Mouse (Mus musculus) neural tube, embryonic 15.5 days (tissue): ENCODE measurements around the gene Orm3. TPM values are rescaled to one million over a fixed set of nuclear protein-coding genes. Genes with fewer than 3 reads are reported as not detected.
"Not testable (repeated sequence)": the region's sequence is repeated elsewhere in the genome, so short reads cannot be mapped to it uniquely, and the experiment has no call there.

Experiments used
- ATAC-seq: fragments of 200-750 bp; cut with Nextera tagmentation; 2 replicates; pipeline ENCODE4 v1.8.0; 2017; ENCODE audit warnings: mild to moderate bottlenecking, moderate TSS enrichment, moderate library complexity; ENCODE audit not compliant: low FRiP score
- H3K27ac ChIP-seq: fragments of 300-500 bp; sonication (generic); replicated peaks from 2 replicates; pipeline ENCODE4 v1.5.1; 2015; ENCODE audit warnings: mild to moderate bottlenecking, inconsistent platforms
- H3K27me3 ChIP-seq: fragments of 300-500 bp; sonication (generic); replicated peaks from 2 replicates; pipeline ENCODE4 v1.6.1; 2015; ENCODE audit warnings: inconsistent platforms
- H3K36me3 ChIP-seq: fragments of 300-500 bp; sonication (generic); 2 replicates; pipeline ENCODE4 v1.6.1; 2015; ENCODE audit warnings: inconsistent platforms
- H3K4me1 ChIP-seq: fragments of 300-500 bp; sonication (generic); 2 replicates; pipeline ENCODE4 v1.6.1; 2015; ENCODE audit warnings: inconsistent platforms
- H3K4me2 ChIP-seq: fragments of 300-500 bp; sonication (generic); 2 replicates; pipeline ENCODE4 v1.6.1; 2015; ENCODE audit warnings: inconsistent platforms, mild to moderate bottlenecking, moderate library complexity
- H3K4me3 ChIP-seq: fragments of 300-500 bp; sonication (generic); replicated peaks from 2 replicates; pipeline ENCODE4 v1.5.1; 2015; ENCODE audit warnings: mild to moderate bottlenecking, inconsistent platforms
- H3K9ac ChIP-seq: fragments of 300-500 bp; sonication (generic); replicated peaks from 2 replicates; pipeline ENCODE4 v1.6.1; 2015; ENCODE audit warnings: mild to moderate bottlenecking, inconsistent platforms
- H3K9me3 ChIP-seq: fragments of 300-500 bp; sonication (generic); replicated peaks from 2 replicates; pipeline ENCODE4 v1.6.1; 2016; ENCODE audit warnings: inconsistent platforms
- WGBS: fragments of 180-500 bp; shearing (Covaris S2); methylation state at CpG from one replicate; pipeline ENCODE4 v1.1.7; 2015; ENCODE audit warnings: mixed read lengths; 5-methylcytosine and 5-hydroxymethylcytosine counted together
- polyA plus RNA-seq: library from polyadenylated mRNA; unstranded; fragments of >200 nt; fragmentation: Nextera tagmentation; extraction: Ambion mirVana; gene quantifications from 2 replicates; pipeline ENCODE4 v1.2.1, GENCODE M21; 2015

Gene Orm3
- not detected in 2 replicates for polyA plus RNA-seq

- 82% methylated on average over 4 of the region's 4 CpGs for WGBS
- ATAC-seq = no peak
- no peak within 1 kb of the TSS for H3K4me2 ChIP-seq
These were observed at the start of gene Orm3 for GRCm38 (mm10) chr4:63355877-63356665. Gene Orm3 (plus strand): TSS chr4:63356162.

GRCm38 (mm10) chr4:63307175-63308062, 48.5 kb upstream of the Orm3 start:
- Histone ChIP-seq H3K4me2 (no peak overlapping the region), H3K27ac (no peak overlapping the region), H3K9me3 (no peaks in the 10 kb centered on the region), H3K36me3 (no peaks in the 10 kb centered on the region), H3K4me3 (no peak overlapping the region), H3K27me3 (no peaks in the 10 kb centered on the region), H3K4me1 (peaks cover 7% of the 10 kb centered on the region; the same call in 1 of the 2 replicates), H3K9ac (no peak overlapping the region)
- WGBS = 36% methylated on average over 21 of the region's 21 CpGs
- ATAC-seq = peak; percentile 68

More at GRCm38 (mm10) chr4:63355877-63356665, at the start of gene Orm3:
- H3K9me3 ChIP-seq = no peaks in the 10 kb centered on the region
- H3K27me3 ChIP-seq = no peaks in the 10 kb centered on the region
- H3K4me3 ChIP-seq = no peak within 1 kb of the TSS
- H3K4me1 ChIP-seq = no peaks in the 10 kb centered on the region
- H3K9ac ChIP-seq = no peak within 1 kb of the TSS
- no peak within 1 kb of the TSS for H3K27ac ChIP-seq
- H3K36me3 ChIP-seq = no peaks in the 10 kb centered on the region

- Histone ChIP-seq H3K27ac (no peak overlapping the region), H3K9me3 (no peaks in the 10 kb centered on the region), H3K4me3 (no peak overlapping the region), H3K4me2 (no peak overlapping the region), H3K4me1 (peaks cover 4% of the 10 kb centered on the region; the same call in 1 of the 2 replicates), H3K36me3 (no peaks in the 10 kb centered on the region), H3K27me3 (no peaks in the 10 kb centered on the region), H3K9ac (no peak overlapping the region)
- WGBS = 72% methylated on average over 3 of the region's 3 CpGs
- no peak for ATAC-seq
These were observed 47.6 kb upstream of the Orm3 start for GRCm38 (mm10) chr4:63308316-63308715.

GRCm38 (mm10) chr4:63310247-63310855, 45.6 kb upstream of the Orm3 start:
- no peak overlapping the region for H3K4me3 ChIP-seq
- 70% methylated on average over 10 of the region's 10 CpGs for WGBS
- no peaks in the 10 kb centered on the region for H3K27me3 ChIP-seq

GRCm38 (mm10) chr4:63311426-63311825, 44.5 kb upstream of the Orm3 start:
- no peak for ATAC-seq
- Histone ChIP-seq H3K9ac (no peak overlapping the region), H3K4me3 (no peak overlapping the region), H3K4me2 (no peak overlapping the region), H3K36me3 (no peaks in the 10 kb centered on the region), H3K27me3 (no peaks in the 10 kb centered on the region), H3K9me3 (no peaks in the 10 kb centered on the region), H3K27ac (no peak overlapping the region), H3K4me1 (peaks cover 4% of the 10 kb centered on the region; the same call in 1 of the 2 replicates)
- 85% methylated on average over 7 of the region's 7 CpGs for WGBS

More at GRCm38 (mm10) chr4:63310247-63310855, 45.6 kb upstream of the Orm3 start:
- no peaks in the 10 kb centered on the region for H3K9me3 ChIP-seq
- H3K36me3 ChIP-seq = no peaks in the 10 kb centered on the region
- no peak overlapping the region for H3K4me2 ChIP-seq
- no peak for ATAC-seq
- H3K9ac ChIP-seq = no peak overlapping the region
- no peak overlapping the region for H3K27ac ChIP-seq
- H3K4me1 ChIP-seq = peaks cover 4% of the 10 kb centered on the region; the same call in 1 of the 2 replicates

GRCm38 (mm10) chr4:63314063-63314462, 41.9 kb upstream of the Orm3 start:
- no peak overlapping the region for H3K4me3 ChIP-seq

DNA sequence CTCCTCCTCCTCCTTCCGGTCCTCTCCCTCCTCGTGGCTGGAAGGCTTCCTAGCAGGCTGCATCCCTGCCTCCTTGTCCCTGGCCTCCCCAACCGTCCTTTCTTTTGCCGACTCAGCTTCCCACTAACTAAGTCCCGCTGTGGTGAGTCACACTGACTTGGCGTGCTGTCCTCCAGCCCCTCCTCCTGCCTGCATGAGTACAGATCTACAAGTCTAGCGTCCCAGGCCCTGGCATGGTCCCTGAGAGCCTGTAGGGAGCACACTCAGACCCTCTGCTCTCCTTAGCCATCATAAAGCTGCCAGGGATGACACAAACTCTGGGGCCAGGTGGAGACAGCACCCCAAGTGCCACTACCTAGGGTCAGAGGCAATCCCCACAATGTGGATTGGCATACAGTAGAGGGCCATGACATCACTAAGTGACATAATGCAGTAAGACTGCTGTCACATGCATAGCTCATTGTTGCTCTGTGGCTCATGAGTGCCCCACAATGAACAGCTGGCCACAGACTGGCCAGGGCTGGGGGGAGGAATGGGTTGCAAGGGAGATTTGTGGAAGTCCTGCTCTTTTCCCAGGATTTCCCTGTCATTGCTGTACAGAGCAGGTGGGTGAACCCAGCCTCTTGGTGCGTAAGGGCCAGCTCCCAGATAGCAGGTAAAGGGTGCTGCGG, 39.8 kb upstream of the Orm3 start:
- no peaks in the 10 kb centered on the region for H3K4me1 ChIP-seq
- no peaks in the 10 kb centered on the region for H3K36me3 ChIP-seq
- 69% methylated on average over 9 of the region's 9 CpGs for WGBS
- ATAC-seq = no peak
- H3K27ac ChIP-seq = no peak overlapping the region
- no peak overlapping the region for H3K9ac ChIP-seq
- H3K4me2 ChIP-seq = no peak overlapping the region
- H3K27me3 ChIP-seq = no peaks in the 10 kb centered on the region
- no peak overlapping the region for H3K4me3 ChIP-seq
- H3K9me3 ChIP-seq = no peaks in the 10 kb centered on the region

More at GRCm38 (mm10) chr4:63314063-63314462, 41.9 kb upstream of the Orm3 start:
- WGBS = 83% methylated on average over 5 of the region's 5 CpGs
- Histone ChIP-seq H3K27ac (no peak overlapping the region), H3K36me3 (no peaks in the 10 kb centered on the region), H3K4me1 (no peaks in the 10 kb centered on the region), H3K9ac (no peak overlapping the region), H3K27me3 (no peaks in the 10 kb centered on the region), H3K9me3 (no peaks in the 10 kb centered on the region), H3K4me2 (no peak overlapping the region)
- no peak for ATAC-seq

- not testable (repeated sequence) for H3K27ac ChIP-seq, H3K9ac ChIP-seq, H3K4me1 ChIP-seq, H3K36me3 ChIP-seq, H3K4me3 ChIP-seq, ATAC-seq, H3K9me3 ChIP-seq, H3K27me3 ChIP-seq, H3K4me2 ChIP-seq
- WGBS = 33% methylated on average over 3 of the region's 3 CpGs
These were observed 36.4 kb upstream of the Orm3 start for GRCm38 (mm10) chr4:63319566-63319965.

GRCm38 (mm10) chr4:63323275-63323815, 32.6 kb upstream of the Orm3 start:
- H3K4me1 ChIP-seq = no peaks in the 10 kb centered on the region; the same call in 1 of the 2 replicates
- no peaks in the 10 kb centered on the region for H3K36me3 ChIP-seq
- H3K4me2 ChIP-seq = no peak overlapping the region
- H3K27me3 ChIP-seq = no peaks in the 10 kb centered on the region
- no peak for ATAC-seq
- H3K27ac ChIP-seq = no peak overlapping the region
- no peaks in the 10 kb centered on the region for H3K9me3 ChIP-seq
- H3K9ac ChIP-seq = no peak overlapping the region
- 82% methylated on average over 8 of the region's 8 CpGs for WGBS
- H3K4me3 ChIP-seq = no peak overlapping the region

- no peaks in the 10 kb centered on the region for H3K27me3 ChIP-seq
- no peak overlapping the region for H3K9ac ChIP-seq
- H3K36me3 ChIP-seq = no peaks in the 10 kb centered on the region
- H3K27ac ChIP-seq = no peak overlapping the region
- 77% methylated on average over 4 of the region's 4 CpGs for WGBS
- no peak for ATAC-seq
- no peaks in the 10 kb centered on the region for H3K4me1 ChIP-seq
- no peak overlapping the region for H3K4me3 ChIP-seq
- H3K9me3 ChIP-seq = no peaks in the 10 kb centered on the region
- no peak overlapping the region for H3K4me2 ChIP-seq
These were observed 22.6 kb upstream of the Orm3 start for GRCm38 (mm10) chr4:63333403-63333802.
